Mouse (Mus musculus) duodenum, adult 2 months (tissue): ENCODE data around the gene 1700020D05Rik. TPM values are rescaled to one million over a fixed set of nuclear protein-coding genes. Genes with fewer than 3 reads are reported as not detected.

Source experiments
- polyA plus RNA-seq: library from polyadenylated mRNA; depleted of rRNA; stranded (reverse); fragments of >200 nt; gene quantifications from 2 replicates; pipeline ENCODE4 v1.2.3, GENCODE M21; 2012; ENCODE audit warnings: low replicate concordance; rRNA removed

The 1700020D05Rik gene
- polyA plus RNA-seq, result 0.19 TPM in 1 of 2 replicates, not detected in the other

DNA sequence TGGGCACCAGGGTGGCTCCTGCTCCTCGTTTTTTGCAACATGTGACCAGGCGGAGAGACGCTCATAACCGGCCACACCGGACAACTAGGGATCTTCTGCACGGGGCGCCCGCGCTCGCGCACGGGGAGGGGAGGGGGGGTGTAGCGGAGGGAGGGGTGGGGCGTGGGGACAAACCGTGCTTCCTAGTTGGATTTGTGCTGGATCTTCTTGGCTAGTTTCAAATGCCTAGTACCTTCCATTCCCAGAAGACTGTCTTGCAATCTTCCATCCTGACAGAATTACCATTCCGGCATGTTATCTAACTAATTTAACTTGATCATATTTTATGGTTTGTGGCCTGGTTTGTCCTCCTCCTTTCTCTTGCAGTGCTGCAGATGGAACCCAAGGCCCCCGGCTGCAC, at the start of gene 1700020D05Rik:
TSS of gene 1700020D05Rik (minus strand) at position 101 of the 400 bp plus-strand sequence.

DNA sequence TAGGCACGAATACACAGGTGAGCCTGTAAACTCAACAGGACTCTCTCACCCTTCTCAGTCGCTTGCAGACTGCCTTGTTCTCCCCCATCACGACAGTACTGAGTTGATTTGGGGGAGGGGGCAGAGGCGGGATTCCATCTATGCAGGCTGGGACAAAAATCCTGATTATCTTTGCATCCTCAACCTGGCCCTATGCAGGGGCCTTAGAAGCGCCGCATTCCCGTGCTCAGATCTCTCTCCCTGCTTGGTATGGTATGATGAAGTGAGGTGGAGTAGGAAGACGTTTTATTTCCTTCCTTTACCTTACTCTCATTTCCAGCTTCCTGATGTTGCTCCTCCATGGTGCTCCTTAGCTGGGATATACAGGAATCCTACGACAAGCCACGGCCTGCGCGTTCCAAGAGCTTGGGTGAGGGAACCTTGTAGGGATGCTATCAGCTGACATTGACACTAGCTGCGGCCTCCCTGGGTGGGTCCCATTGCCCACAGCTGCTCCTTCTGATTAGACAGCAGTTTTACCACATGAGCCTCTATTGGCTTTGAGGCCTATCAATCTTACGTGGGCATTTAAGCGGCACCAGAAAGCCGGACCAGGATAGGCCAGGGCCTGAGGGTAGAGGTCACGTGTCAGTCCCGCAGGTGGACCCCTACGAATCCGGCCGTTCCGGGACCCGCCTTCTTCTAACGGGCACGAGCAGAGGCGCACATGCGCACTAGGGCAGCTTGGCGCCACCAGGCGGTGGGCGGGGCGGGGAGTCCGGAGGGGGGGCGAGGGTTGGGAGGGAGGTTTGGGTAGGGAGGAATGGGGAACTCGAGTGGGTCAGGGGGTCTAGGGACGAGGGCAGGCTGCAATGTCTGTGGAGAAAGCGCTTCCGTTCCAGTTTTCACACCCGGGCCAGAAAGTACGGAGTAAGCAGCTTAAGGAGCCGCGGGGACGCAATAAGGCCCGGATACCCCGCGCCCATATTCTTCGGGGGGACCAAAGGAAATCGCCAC, 6.7 kb upstream of the 1700020D05Rik start, which contains the start of gene Snx32:
TSS of gene Snx32 (minus strand) at position 508 of the 996 bp plus-strand sequence.

DNA sequence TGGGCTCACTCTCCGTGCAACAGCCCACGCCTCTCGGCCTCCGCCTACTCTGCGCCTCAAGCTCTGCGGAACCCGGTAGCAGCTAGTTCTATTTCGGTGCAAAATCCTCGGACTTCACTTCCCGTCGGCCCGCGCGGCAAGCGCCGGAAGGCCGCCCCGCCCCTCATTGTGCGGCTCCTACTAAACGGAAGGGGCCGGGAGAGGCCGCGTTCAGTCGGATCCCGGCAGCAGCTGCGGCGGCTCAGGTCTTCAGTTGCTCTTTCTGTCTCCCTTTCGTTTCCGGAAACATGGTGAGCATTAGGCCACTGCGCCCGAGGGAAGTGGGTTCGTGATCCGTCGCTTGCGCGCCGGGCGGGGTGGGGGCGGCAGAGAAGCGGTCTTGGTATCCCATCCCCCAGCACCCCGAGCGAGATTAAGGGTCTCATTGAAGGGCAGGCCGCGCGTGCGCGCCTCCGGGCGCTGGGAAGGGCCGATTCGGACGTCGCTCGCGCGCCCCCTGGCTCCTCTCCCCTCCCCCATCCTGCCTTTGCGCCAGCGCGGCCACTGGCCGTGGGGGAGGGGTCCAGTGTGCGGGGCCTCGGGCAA, 13.2 kb downstream of the 1700020D05Rik start, which contains the start of gene Cfl1:
TSS of gene Cfl1 (plus strand) at position 143 of the 585 bp plus-strand sequence.

DNA sequence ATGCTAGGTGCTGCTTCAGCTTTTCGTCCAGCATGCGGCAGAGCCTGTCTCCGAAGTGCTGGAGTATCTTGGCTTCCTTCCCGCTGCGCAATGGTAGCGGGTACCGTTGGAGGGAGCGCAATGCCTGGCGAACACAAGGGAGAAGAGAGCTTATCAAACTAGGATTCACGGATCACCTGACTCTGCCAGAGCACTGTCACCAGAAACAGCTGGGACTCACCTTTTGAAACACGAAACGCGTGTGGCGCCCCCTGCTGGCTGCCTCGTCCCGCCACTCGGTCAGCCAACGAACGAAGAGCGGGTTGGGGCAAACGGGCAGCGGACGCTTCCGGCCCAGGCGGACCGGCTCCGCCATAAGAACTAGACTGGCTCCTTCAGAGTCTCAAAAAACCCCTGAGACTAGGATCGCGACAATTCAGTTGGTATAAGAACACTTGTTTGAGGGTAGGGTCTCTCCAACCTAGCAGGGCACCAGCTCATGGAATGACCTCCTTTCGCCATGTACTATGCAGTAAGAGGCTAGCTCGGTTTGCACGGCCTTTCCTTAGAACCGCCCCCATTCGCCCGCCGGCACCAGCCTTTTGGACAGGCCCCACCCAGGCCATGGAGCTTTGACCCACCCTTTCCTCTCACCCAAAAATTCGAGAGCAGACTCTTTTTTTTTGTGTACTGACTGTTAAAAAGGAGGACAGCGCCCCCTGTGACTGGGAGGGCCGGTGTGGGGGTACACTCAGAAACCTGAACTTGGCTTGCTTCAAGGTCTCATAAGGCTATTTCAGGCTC, 15.6 kb downstream of the 1700020D05Rik start, which contains the start of gene Mus81:
TSS of gene Mus81 (minus strand) at position 635 of the 783 bp plus-strand sequence.

DNA sequence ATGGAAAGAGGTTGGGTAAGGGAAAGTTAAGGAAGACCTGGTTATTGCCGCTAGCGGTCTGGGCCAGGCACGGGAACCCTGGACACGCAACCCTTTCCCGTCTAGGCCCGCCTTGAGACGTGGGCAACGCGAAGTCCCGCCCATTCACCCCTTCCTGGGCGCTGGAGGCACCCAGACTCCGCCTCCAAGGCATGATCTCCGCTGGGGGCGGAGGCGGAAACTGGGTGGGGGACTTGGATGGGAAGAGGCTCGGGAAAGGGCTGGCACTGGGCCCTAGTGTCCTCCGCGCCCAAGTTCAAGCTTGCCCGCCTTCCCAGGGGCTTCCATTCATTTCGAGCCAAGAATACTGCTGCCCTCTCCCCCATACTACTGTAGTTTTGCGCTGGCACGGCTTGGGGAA, 29.9 kb downstream of the 1700020D05Rik start, which contains the start of gene Efemp2:
TSS of gene Efemp2 (plus strand) at position 235 of the 400 bp plus-strand sequence.

DNA sequence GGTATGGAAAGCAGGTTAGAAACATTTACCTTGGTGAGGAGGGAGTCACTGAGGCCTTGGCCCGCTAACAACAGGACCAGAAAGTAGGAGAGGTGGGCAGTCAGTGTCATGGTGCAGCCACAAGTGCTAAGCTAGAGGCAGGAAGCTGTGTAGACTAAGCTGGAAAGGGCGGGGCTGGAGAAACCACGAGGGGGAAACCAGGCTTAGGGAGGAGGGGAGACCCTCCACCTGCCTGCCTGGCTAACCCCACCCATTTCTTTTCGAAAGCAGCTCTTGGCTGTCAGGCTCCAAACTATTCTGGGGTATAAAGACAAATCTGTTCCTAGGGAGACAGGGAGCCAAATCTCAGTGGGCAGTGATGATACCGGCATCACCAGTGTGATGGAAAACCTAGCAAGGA, 35.2 kb downstream of the 1700020D05Rik start, which contains the start of gene Ctsw:
TSS of gene Ctsw (minus strand) at position 134 of the 400 bp plus-strand sequence.

DNA sequence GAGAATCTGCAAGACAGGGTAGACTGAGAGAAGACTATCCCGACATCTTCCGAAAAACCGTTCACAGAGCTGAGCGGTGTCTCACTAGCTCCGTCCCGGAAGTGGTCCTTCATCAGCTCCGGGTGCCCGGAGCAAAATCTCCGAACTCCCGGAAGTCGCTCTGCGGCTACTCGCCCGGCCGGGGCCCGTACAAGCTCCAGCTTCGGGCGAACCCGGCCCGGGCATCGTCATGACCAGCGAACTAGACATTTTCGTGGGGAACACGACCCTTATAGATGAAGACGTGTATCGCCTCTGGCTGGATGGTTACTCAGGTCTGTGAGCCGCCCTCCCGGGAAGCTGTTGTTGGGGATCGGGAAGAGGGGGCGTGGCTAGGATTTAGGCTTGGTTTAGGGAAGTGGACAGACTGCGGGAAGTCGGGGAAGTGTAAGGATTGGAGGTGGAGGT, 43.1 kb downstream of the 1700020D05Rik start, which contains the start of gene Fibp:
TSS of gene Fibp (plus strand) at position 151 of the 447 bp plus-strand sequence.

DNA sequence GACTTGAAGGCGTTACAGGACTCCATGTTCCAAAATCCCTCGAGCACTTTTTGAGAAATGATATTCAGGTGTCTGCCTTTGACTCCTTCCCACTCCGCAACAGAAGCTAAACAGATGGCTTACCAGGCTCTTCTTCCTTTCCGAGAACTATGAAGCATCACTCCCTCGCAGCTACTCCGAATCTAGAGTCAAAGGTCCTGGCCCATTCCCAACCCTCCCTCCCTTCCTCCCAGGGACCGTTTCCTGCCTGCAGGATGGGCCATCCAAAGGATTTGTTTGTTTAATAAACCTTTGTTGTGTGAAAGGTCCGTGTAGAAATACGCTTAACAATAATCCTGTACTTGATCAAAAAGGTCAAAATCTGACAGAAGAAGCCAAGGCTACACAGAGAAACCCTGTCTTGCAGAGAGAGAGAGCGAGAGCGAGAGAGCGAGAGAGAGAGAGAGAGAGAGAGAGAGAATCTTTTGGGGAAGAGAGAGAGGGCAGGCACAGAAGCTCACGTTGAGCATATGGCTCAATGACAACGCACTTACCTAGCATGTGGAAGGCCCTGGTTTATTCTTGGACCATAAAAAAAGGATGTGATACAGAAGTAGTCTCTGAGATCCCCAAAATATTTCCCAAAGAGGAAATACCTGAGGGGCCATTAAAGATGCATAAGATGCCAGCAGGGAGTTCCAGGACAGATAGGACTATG, 45.7 kb downstream of the 1700020D05Rik start, which contains the start of gene Ccdc85b:
TSS of gene Ccdc85b (minus strand) at position 149 of the 697 bp plus-strand sequence.

Other genes with a start within 250 kb of the 1700020D05Rik start
- 6.7 and 7.8 TPM in 2 replicates for gene Pacs1, start 230.7 kb downstream of the 1700020D05Rik start, polyA plus RNA-seq
- 86.5 and 99.5 TPM in 2 replicates for gene Sf3b2, start 208.3 kb downstream of the 1700020D05Rik start, polyA plus RNA-seq
- 0.08 TPM in 1 of 2 replicates, not detected in the other for gene Gal3st3, start 205.5 kb downstream of the 1700020D05Rik start, polyA plus RNA-seq
- not detected in 2 replicates for gene Catsper1, start 168.0 kb downstream of the 1700020D05Rik start, polyA plus RNA-seq
- gene Cst6, start 154.2 kb downstream of the 1700020D05Rik start, polyA plus RNA-seq, result 775 and 1,382 TPM in 2 replicates
- gene Eif1ad, start 137.0 kb downstream of the 1700020D05Rik start, polyA plus RNA-seq, result 22.1 and 39.9 TPM in 2 replicates
- gene Banf1, start 136.6 kb downstream of the 1700020D05Rik start, polyA plus RNA-seq, result 134 and 143 TPM in 2 replicates
- gene Sart1, start 115.1 kb downstream of the 1700020D05Rik start, polyA plus RNA-seq, result 4.2 and 12.1 TPM in 2 replicates
- 0.38 and 5.1 TPM in 2 replicates for gene Tsga10ip, start 101.3 kb downstream of the 1700020D05Rik start, polyA plus RNA-seq
- gene Drap1, start 78.8 kb downstream of the 1700020D05Rik start, polyA plus RNA-seq, result 75.9 and 95.8 TPM in 2 replicates
- 53.5 and 90.2 TPM in 2 replicates for gene AI837181, start 78.6 kb downstream of the 1700020D05Rik start, polyA plus RNA-seq
- 0.43 and 3.2 TPM in 2 replicates for gene Fosl1, start 56.2 kb downstream of the 1700020D05Rik start, polyA plus RNA-seq
- 3.0 and 4.1 TPM in 2 replicates for gene Ccdc85b, start 45.9 kb downstream of the 1700020D05Rik start, polyA plus RNA-seq
- 77.1 and 157 TPM in 2 replicates for gene Fibp, start 43.2 kb downstream of the 1700020D05Rik start, polyA plus RNA-seq
- gene Ctsw, start 35.3 kb downstream of the 1700020D05Rik start, polyA plus RNA-seq, result 3.0 and 8.9 TPM in 2 replicates
- gene Efemp2, start 29.8 kb downstream of the 1700020D05Rik start, polyA plus RNA-seq, result 24.2 and 26.7 TPM in 2 replicates
- 24.4 and 30.3 TPM in 2 replicates for gene Mus81, start 15.4 kb downstream of the 1700020D05Rik start, polyA plus RNA-seq
- 354 and 628 TPM in 2 replicates for gene Cfl1, start 13.3 kb downstream of the 1700020D05Rik start, polyA plus RNA-seq
- 2.3 and 3.4 TPM in 2 replicates for gene Snx32, start 6.8 kb upstream of the 1700020D05Rik start, polyA plus RNA-seq
- gene Ovol1, start 56.9 kb upstream of the 1700020D05Rik start, polyA plus RNA-seq, result 50.7 and 55.8 TPM in 2 replicates
- 27.3 and 37.3 TPM in 2 replicates for gene Ap5b1, start 64.2 kb upstream of the 1700020D05Rik start, polyA plus RNA-seq
- gene Rnaseh2c, start 98.1 kb upstream of the 1700020D05Rik start, polyA plus RNA-seq, result 55.0 and 64.6 TPM in 2 replicates
- gene Kat5, start 106.5 kb upstream of the 1700020D05Rik start, polyA plus RNA-seq, result 28.1 and 29.4 TPM in 2 replicates
- 63.4 and 69.8 TPM in 2 replicates for gene Rela, start 133.7 kb upstream of the 1700020D05Rik start, polyA plus RNA-seq
- 31.8 and 39.3 TPM in 2 replicates for gene Sipa1, start 159.9 kb upstream of the 1700020D05Rik start, polyA plus RNA-seq
- gene Map3k11, start 185.0 kb upstream of the 1700020D05Rik start, polyA plus RNA-seq, result 93.9 and 146 TPM in 2 replicates
- gene Pcnx3, start 185.1 kb upstream of the 1700020D05Rik start, polyA plus RNA-seq, result 123 and 125 TPM in 2 replicates
- gene Kcnk7, start 200.6 kb upstream of the 1700020D05Rik start, polyA plus RNA-seq, result 0.49 TPM in 1 of 2 replicates, not detected in the other
- 67.9 and 83.9 TPM in 2 replicates for gene Ehbp1l1, start 222.5 kb upstream of the 1700020D05Rik start, polyA plus RNA-seq
- gene Fam89b, start 225.9 kb upstream of the 1700020D05Rik start, polyA plus RNA-seq, result 93.2 and 129 TPM in 2 replicates
- gene Ltbp3, start 237.1 kb upstream of the 1700020D05Rik start, polyA plus RNA-seq, result 22.6 and 31.6 TPM in 2 replicates